Mouse (Mus musculus): Measurements from ENCODE around the gene Vmp1. TPM values are rescaled to one million over a fixed set of nuclear protein-coding genes. Genes with fewer than 3 reads are reported as not detected.
A peak's percentile ranks its signal among the peaks of the same experiment; 100 is the strongest.

The Vmp1 gene
- total RNA-seq, 2 experiments from 2014 or later, result 105 to 111 TPM

GRCm38 (mm10) chr11:86590579-86590978 lies 93.1 kb downstream of the Vmp1 start:
- no peak for ATAC-seq (replicated peaks; ENCODE audit: low FRiP score, low TSS enrichment, poor library complexity, severe bottlenecking)

DNA sequence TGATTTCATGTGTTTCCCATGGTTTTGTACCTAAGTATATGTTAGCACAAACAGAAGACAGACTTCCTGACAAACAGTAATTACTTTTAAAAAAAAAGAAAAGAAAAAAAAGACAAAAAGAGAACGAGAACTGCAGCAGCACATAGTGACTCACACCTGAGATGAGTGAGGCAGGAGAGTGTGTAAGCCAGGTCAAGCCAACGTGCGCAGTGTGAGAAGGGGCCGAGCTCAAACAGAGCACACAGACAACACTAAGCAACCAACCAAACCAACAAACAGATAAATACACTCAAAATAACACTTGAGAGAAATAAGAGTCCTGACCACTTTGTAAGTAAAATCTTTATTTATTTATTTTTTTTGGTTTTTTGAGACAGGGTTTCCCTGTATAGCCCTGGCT lies 93.6 kb downstream of the Vmp1 start:
- no peak for ATAC-seq (replicated peaks; ENCODE audit: low FRiP score, low TSS enrichment, poor library complexity, severe bottlenecking)

- ATAC-seq (replicated peaks; ENCODE audit: low FRiP score, low TSS enrichment, poor library complexity, severe bottlenecking), result no peak
These were observed 94.9 kb downstream of the Vmp1 start for GRCm38 (mm10) chr11:86588583-86589298.

GRCm38 (mm10) chr11:86587830-86588229 lies 95.8 kb downstream of the Vmp1 start:
- no peak for ATAC-seq (replicated peaks; ENCODE audit: low FRiP score, low TSS enrichment, poor library complexity, severe bottlenecking)

DNA sequence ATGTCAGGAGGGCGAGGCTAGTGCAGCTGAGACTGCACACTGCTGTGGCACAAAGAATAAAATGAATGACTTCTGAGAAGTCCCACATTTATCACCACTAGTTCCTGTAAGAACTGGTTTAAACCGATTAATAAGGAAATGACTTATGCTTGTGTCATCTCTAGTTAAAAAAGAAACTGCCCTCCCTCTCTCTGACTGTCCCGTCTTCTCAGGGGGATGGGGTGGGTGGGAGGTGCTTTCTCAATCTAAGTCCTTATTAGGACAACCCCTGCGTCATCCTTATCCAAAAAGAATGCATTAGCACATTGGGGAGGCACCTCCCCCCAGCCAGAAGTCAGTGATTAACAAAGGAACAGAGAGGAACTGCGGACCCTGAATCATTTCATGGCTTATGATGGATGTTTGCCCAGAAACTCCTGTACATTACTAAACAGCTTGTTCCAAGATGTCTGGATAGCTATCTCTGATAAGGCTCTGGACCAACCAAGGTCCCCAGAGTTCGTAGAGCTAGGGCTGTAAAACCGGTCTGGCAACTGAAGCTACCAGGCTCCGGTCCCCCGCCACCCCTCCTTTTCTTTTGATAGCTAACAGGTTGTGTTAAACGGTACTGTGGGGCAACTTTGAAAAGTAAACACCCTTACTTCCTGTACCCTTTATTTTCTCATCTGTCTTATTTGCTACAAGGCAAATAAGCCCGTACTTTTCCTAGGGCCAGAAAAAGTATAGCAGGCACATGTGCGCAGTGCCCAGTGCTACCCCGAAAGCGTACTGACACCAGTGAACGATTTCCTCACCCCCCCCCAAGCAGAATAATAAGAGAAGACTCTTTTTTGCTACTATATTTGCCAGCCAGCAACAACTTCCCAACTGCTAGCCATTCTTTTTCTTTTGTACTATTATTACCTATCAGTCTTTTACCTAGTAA lies 96.5 kb downstream of the Vmp1 start:
- peak; percentile 76 for ATAC-seq (replicated peaks; ENCODE audit: low FRiP score, low TSS enrichment, poor library complexity, severe bottlenecking)

- no peak for ATAC-seq (replicated peaks; ENCODE audit: low FRiP score, low TSS enrichment, poor library complexity, severe bottlenecking)
These were observed 97.3 kb downstream of the Vmp1 start for GRCm38 (mm10) chr11:86586177-86586867.

DNA sequence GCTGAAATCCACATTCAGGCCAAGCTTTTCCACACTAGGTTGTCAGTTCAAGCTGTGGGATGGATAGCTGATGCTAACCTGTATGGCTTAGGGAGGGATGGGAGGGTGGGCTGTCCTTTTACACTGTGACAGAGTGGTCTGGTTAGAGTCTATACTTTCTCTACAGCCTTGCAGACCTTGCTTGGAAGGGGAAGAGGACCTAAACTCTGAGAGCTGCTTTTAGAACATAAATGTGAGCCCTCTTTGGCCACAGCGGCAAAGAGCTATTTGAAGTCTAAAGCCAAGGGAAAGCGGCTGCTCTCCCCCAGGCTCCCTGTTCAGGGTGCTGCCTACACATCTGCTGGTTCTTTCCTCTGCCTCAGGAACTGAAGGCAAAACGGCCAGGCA lies 98.0 kb downstream of the Vmp1 start:
- ATAC-seq (replicated peaks; ENCODE audit: low FRiP score, low TSS enrichment, poor library complexity, severe bottlenecking), result no peak

DNA sequence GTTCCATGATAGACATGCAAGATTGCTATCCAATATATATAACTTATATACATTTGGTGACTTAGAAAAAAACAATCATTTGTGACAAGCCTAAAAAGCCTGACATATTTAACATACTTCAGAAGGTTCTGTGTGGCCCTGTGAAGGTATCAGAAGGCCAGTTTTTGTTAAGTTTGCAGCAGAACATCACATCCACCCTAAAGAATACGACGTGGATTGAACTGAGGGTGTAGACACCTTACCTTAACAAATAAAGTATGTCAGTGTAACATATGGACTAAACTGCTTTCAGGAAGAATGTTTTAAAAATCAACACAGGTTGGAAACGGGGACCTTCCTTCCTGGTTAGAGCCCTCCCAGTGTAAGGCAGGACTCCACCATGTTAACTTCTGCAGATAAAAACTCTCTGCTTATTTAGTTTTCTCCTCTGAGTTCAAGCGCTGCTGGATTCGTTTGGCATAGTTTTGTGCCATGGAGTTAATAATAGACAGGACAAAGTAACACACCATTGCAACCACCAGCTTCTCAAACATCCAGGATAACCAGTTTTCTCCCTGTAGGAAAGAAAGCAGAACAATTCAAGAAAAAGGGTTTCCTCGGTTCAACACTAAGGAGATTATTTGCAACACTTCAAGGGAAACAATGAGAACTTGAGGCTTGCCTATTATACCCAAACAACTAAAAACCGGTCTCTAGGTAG lies 98.6 kb downstream of the Vmp1 start:
- no peak for ATAC-seq (replicated peaks; ENCODE audit: low FRiP score, low TSS enrichment, poor library complexity, severe bottlenecking)

DNA sequence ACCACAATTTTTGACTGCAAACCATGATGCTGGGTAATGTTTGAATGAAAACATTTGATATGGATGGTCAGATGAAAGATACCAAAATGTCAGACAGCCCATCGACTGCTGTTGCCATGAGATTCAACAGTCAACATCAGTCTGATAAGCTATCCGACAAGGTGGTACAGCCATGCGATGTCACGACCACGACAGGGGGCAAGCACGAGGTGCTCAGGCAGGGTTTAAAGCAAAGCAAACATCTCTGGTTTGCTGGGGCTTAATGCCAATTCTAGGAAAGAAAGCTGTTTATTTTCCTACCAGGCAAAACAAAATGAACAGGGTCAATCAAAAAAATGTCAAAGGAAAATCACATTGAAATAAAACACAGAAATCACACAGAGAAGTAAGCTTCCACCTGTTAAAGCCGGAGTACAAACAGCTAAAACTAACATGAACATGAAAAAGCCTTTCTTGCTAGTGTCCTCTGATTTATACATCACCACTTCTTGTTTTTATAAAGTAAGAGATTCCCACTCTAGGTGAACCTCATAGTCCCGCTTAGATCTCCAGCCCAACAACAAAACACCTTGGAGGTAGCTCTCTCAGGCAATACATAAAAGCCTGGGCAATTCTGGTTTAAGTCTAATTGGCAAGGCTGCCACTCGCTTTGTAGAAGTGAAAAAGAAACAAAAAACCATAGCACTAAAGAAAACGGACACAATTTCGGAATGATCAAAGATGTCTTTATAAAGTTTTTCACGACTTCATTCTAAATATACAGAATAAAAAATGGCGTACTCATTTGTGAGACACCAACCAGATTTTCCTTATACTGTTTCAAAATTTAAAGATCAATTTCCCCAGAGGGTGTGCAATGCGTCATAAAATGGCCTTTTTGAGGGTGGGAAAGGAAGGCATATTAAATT lies 99.4 kb downstream of the Vmp1 start:
- ATAC-seq (replicated peaks; ENCODE audit: low FRiP score, low TSS enrichment, poor library complexity, severe bottlenecking), result no peak

DNA sequence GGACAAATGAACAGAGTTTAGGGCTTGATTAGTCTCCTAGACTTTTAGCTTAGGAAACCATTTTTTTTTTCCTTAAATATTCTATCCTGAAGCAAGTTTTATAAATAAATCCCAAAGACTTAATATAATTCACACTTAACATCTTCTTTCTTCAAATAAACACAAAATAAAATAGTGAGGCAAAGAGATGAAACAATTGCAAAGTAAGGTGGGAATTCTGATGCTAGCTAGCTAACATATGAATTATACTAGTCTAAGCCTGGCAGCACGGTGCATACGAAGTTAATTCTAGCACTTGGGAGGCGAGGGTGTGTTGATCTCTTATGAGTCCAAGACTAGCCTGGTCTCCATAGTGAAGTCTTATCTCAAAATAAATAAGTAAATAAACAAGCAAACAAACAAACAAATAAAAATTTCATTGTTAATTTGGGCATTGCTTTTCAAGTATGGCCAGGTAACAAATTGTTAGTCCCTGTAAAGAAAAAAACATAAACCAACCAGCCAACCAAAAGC lies 100.3 kb downstream of the Vmp1 start:
- no peak for ATAC-seq (replicated peaks; ENCODE audit: low FRiP score, low TSS enrichment, poor library complexity, severe bottlenecking)

GRCm38 (mm10) chr11:86582543-86583260 lies 100.9 kb downstream of the Vmp1 start:
- no peak for ATAC-seq (replicated peaks; ENCODE audit: low FRiP score, low TSS enrichment, poor library complexity, severe bottlenecking)

- ATAC-seq (replicated peaks; ENCODE audit: low FRiP score, low TSS enrichment, poor library complexity, severe bottlenecking), result 0 out of 2 replicates have a peak, but pooled peaks have one; percentile 16
These were observed 101.6 kb downstream of the Vmp1 start for GRCm38 (mm10) chr11:86581943-86582542.

DNA sequence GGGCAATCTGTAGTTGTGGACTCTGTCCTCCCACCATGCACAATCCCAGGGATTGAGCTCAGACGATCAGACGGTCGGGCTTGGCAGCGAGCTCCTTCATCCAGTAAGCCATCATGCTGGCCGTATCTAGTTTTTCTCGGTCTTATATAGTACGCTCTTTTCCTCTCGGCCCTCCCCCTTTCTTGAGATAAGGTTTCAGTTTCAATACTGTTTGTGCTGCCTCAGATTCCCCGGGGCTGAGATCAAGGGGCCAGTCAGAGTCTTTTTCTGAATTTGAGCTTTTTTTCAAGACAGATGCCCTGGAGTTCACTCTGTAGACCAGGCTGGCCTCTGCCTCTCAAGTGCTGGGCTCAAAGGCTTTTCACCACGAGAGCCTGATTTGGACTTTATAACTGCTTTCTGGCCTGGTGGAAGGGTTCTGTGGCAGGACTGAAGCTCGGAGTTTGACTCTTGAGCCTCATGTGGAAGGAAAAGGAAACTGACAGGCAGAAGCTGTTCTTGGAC lies 102.3 kb downstream of the Vmp1 start:
- ATAC-seq (replicated peaks; ENCODE audit: low FRiP score, low TSS enrichment, poor library complexity, severe bottlenecking), result peak; percentile 69

GRCm38 (mm10) chr11:86580319-86581113 lies 103.1 kb downstream of the Vmp1 start:
- ATAC-seq (replicated peaks; ENCODE audit: low FRiP score, low TSS enrichment, poor library complexity, severe bottlenecking), result no peak

GRCm38 (mm10) chr11:86579731-86580318 lies 103.8 kb downstream of the Vmp1 start:
- ATAC-seq (replicated peaks; ENCODE audit: low FRiP score, low TSS enrichment, poor library complexity, severe bottlenecking), result no peak

Data from megakaryocyte-erythroid progenitor cell, adult 5-6 weeks (primary cell).